Mouse (Mus musculus) frontal cortex, postnatal 25 days (tissue): ENCODE measurements around the gene E2f8.

Source experiments
- DNase-seq, 2 experiments: peaks; one replicate each; pipeline ENCODE4 v3.0.0; 2022; ENCODE audit warnings: low spot score in 2 of 2

Gene E2f8

GRCm38 (mm10) chr7:48855461-48855860 is 25.9 kb downstream of the E2f8 start:
- no peak for DNase-seq

GRCm38 (mm10) chr7:48853496-48853895 is 27.9 kb downstream of the E2f8 start:
- DNase-seq = no peak

GRCm38 (mm10) chr7:48851529-48852104 is 29.8 kb downstream of the E2f8 start:
- DNase-seq = no peak

- no peak for DNase-seq
Measured at GRCm38 (mm10) chr7:48847820-48848650, 33.4 kb downstream of the E2f8 start, which contains the start of gene Csrp3. Gene Csrp3, minus strand, starts transcription at chr7:48848033.

GRCm38 (mm10) chr7:48846755-48847154 is 34.6 kb downstream of the E2f8 start:
- DNase-seq = no peak

GRCm38 (mm10) chr7:48845213-48845973 is 36.0 kb downstream of the E2f8 start:
- DNase-seq = no peak

- DNase-seq = no peak
Measured at GRCm38 (mm10) chr7:48843541-48843940, 37.9 kb downstream of the E2f8 start.

- DNase-seq = no peak
Measured at GRCm38 (mm10) chr7:48842353-48842752, 39.0 kb downstream of the E2f8 start.

- no peak for DNase-seq
Measured at GRCm38 (mm10) chr7:48841538-48841937, 39.9 kb downstream of the E2f8 start.

- no peak for DNase-seq
Measured at GRCm38 (mm10) chr7:48840545-48840944, 40.9 kb downstream of the E2f8 start.

- no peak for DNase-seq
Measured at GRCm38 (mm10) chr7:48838434-48838833, 43.0 kb downstream of the E2f8 start.

- no peak for DNase-seq
Measured at GRCm38 (mm10) chr7:48836949-48837348, 44.4 kb downstream of the E2f8 start.

- no peak for DNase-seq
Measured at GRCm38 (mm10) chr7:48834989-48835626, 46.3 kb downstream of the E2f8 start.

- DNase-seq = no peak
Measured at GRCm38 (mm10) chr7:48834371-48834970, 46.9 kb downstream of the E2f8 start.

GRCm38 (mm10) chr7:48832735-48833134 is 48.7 kb downstream of the E2f8 start:
- DNase-seq = no peak

GRCm38 (mm10) chr7:48830395-48830794 is 51.0 kb downstream of the E2f8 start:
- no peak for DNase-seq

GRCm38 (mm10) chr7:48829177-48829910 is 52.1 kb downstream of the E2f8 start:
- DNase-seq = no peak

- no peak for DNase-seq
Measured at GRCm38 (mm10) chr7:48825170-48825569, 56.2 kb downstream of the E2f8 start.

GRCm38 (mm10) chr7:48824671-48825070 is 56.7 kb downstream of the E2f8 start:
- DNase-seq = no peak

- no peak for DNase-seq
Measured at GRCm38 (mm10) chr7:48823621-48824020, 57.8 kb downstream of the E2f8 start.

- no peak for DNase-seq
Measured at GRCm38 (mm10) chr7:48821654-48822053, 59.7 kb downstream of the E2f8 start.
